Mouse (Mus musculus) forebrain, embryonic 11.5 days (tissue): ENCODE measurements around the gene 2010111I01Rik. TPM values are rescaled to one million over a fixed set of nuclear protein-coding genes. Genes with fewer than 3 reads are reported as not detected.

ENCODE experiments used
- ATAC-seq: fragments of 200-750 bp; cut with Nextera tagmentation; replicated peaks from 2 replicates; pipeline ENCODE4 v1.8.0; 2017; ENCODE audit warnings: moderate TSS enrichment; ENCODE audit not compliant: low FRiP score
- DNase-seq: peaks from one replicate; pipeline ENCODE4 v3.0.0-alpha.2; 2017; ENCODE audit warnings: low spot score
- H3K27ac ChIP-seq: fragments of 300-500 bp; sonication (generic); 2 replicates; pipeline ENCODE4 v1.5.1; 2014; ENCODE audit warnings: low read depth, low read length
- H3K27me3 ChIP-seq: fragments of 300-500 bp; sonication (generic); 2 replicates; pipeline ENCODE4 v1.6.1; 2014; ENCODE audit warnings: mild to moderate bottlenecking, low read length, mixed read lengths; ENCODE audit not compliant: control insufficient read depth, insufficient read depth
- H3K36me3 ChIP-seq: fragments of 300-500 bp; sonication (generic); 2 replicates; pipeline ENCODE4 v1.6.1; 2014; ENCODE audit warnings: mild to moderate bottlenecking, low read length, moderate library complexity, mixed read lengths; ENCODE audit not compliant: control insufficient read depth, insufficient read depth
- H3K4me1 ChIP-seq: fragments of 300-500 bp; sonication (generic); replicated peaks from 2 replicates; pipeline ENCODE4 v1.6.1; 2014; ENCODE audit warnings: low read length, mixed read lengths; ENCODE audit not compliant: control insufficient read depth, insufficient read depth
- H3K4me2 ChIP-seq: fragments of 300-500 bp; sonication (generic); 2 replicates; pipeline ENCODE4 v1.6.1; 2014; ENCODE audit warnings: low read depth, mild to moderate bottlenecking, low read length, moderate library complexity, mixed read lengths; ENCODE audit not compliant: severe bottlenecking
- H3K4me3 ChIP-seq: fragments of 300-500 bp; sonication (generic); 2 replicates; pipeline ENCODE4 v1.5.1; 2014; ENCODE audit warnings: low read depth, low read length
- H3K9ac ChIP-seq: fragments of 300-500 bp; sonication (generic); 2 replicates; pipeline ENCODE4 v1.6.1; 2014; ENCODE audit warnings: low read length
- H3K9me3 ChIP-seq: fragments of 300-500 bp; sonication (generic); 2 replicates; pipeline ENCODE4 v1.6.1; 2016; ENCODE audit warnings: low read length, mixed read lengths; ENCODE audit not compliant: control insufficient read depth
- WGBS: fragments of 180-500 bp; shearing (Covaris S2); extraction: QIAGEN DNeasy Blood & Tissue Kit; methylation state at CpG from one replicate; pipeline ENCODE4 v1.1.7; 2014; 5-methylcytosine and 5-hydroxymethylcytosine counted together
- polyA plus RNA-seq: library from polyadenylated mRNA; unstranded; fragments of >200 nt; fragmentation: Nextera tagmentation; extraction: Ambion mirVana; gene quantifications from 2 replicates; pipeline ENCODE4 v1.2.1, GENCODE M21; 2014

2010111I01Rik gene
- polyA plus RNA-seq, 1 experiment from 2014 or later = 38.9 TPM

- H3K9ac ChIP-seq = no peak overlapping the region
- DNase-seq = no peak
- no peaks in the 10 kb centered on the region for H3K36me3 ChIP-seq
- ATAC-seq = no peak
- no peaks in the 10 kb centered on the region for H3K9me3 ChIP-seq
- H3K27ac ChIP-seq = no peak overlapping the region
- no peak overlapping the region for H3K4me2 ChIP-seq
- H3K27me3 ChIP-seq = no peaks in the 10 kb centered on the region
- no peak overlapping the region for H3K4me3 ChIP-seq
- WGBS = 70% methylated on average over 3 of the region's 3 CpGs
- no peaks in the 10 kb centered on the region for H3K4me1 ChIP-seq
Observed at GRCm38 (mm10) chr13:63324311-63324710, 359.6 kb downstream of the 2010111I01Rik start.

- Histone ChIP-seq H3K4me1 (peaks cover 2% of the 10 kb centered on the region; the same call in 1 of the 2 replicates), H3K4me2 (no peak overlapping the region), H3K9me3 (no peaks in the 10 kb centered on the region), H3K27ac (no peak overlapping the region), H3K36me3 (no peaks in the 10 kb centered on the region), H3K4me3 (no peak overlapping the region), H3K27me3 (no peaks in the 10 kb centered on the region), H3K9ac (no peak overlapping the region)
- 82% methylated on average over 10 of the region's 10 CpGs for WGBS
- ATAC-seq = no peak
- no peak for DNase-seq
Observed at GRCm38 (mm10) chr13:63324978-63325848, 360.5 kb downstream of the 2010111I01Rik start.

GRCm38 (mm10) chr13:63326015-63326414 lies 361.3 kb downstream of the 2010111I01Rik start:
- no peak overlapping the region for H3K4me2 ChIP-seq
- H3K27ac ChIP-seq = no peak overlapping the region
- no peaks in the 10 kb centered on the region for H3K27me3 ChIP-seq
- no peaks in the 10 kb centered on the region for H3K9me3 ChIP-seq
- H3K9ac ChIP-seq = no peak overlapping the region
- WGBS = 85% methylated on average over 2 of the region's 2 CpGs
- H3K4me1 ChIP-seq = peaks cover 7% of the 10 kb centered on the region; the same call in 1 of the 2 replicates
- no peak for ATAC-seq
- DNase-seq = no peak
- no peaks in the 10 kb centered on the region for H3K36me3 ChIP-seq
- no peak overlapping the region for H3K4me3 ChIP-seq

GRCm38 (mm10) chr13:63330236-63330860 lies 365.7 kb downstream of the 2010111I01Rik start:
- no peak overlapping the region for H3K27ac ChIP-seq
- DNase-seq (no peak), ATAC-seq (peak; percentile 53)
- H3K36me3 ChIP-seq = no peaks in the 10 kb centered on the region
- 13% methylated on average over 9 of the region's 9 CpGs for WGBS
- no peaks in the 10 kb centered on the region; the same call in 1 of the 2 replicates for H3K27me3 ChIP-seq
- H3K9ac ChIP-seq = no peak overlapping the region; the same call in 1 of the 2 replicates
- peaks cover 10% of the 10 kb centered on the region; the same call in 1 of the 2 replicates for H3K4me1 ChIP-seq
- H3K4me2 ChIP-seq = peak overlapping the region; percentile 30; the same call in 1 of the 2 replicates
- no peaks in the 10 kb centered on the region for H3K9me3 ChIP-seq
- no peak overlapping the region for H3K4me3 ChIP-seq

GRCm38 (mm10) chr13:63331379-63331778 lies 366.7 kb downstream of the 2010111I01Rik start:
- Histone ChIP-seq H3K4me2 (no peak overlapping the region), H3K4me3 (no peak overlapping the region), H3K9ac (no peak overlapping the region), H3K4me1 (peaks cover 14% of the 10 kb centered on the region; the same call in 1 of the 2 replicates), H3K36me3 (no peaks in the 10 kb centered on the region), H3K27me3 (no peaks in the 10 kb centered on the region; the same call in 1 of the 2 replicates), H3K27ac (no peak overlapping the region), H3K9me3 (no peaks in the 10 kb centered on the region)
- DNase-seq (peak; percentile 74), ATAC-seq (no peak)
- 50% methylated on average over 4 of the region's 4 CpGs for WGBS

GRCm38 (mm10) chr13:63332576-63333300 lies 368.0 kb downstream of the 2010111I01Rik start:
- Histone ChIP-seq H3K4me2 (no peak overlapping the region), H3K36me3 (no peaks in the 10 kb centered on the region), H3K9ac (no peak overlapping the region), H3K9me3 (no peaks in the 10 kb centered on the region), H3K4me1 (peaks cover 18% of the 10 kb centered on the region; the same call in 1 of the 2 replicates), H3K27me3 (no peaks in the 10 kb centered on the region; the same call in 1 of the 2 replicates), H3K4me3 (no peak overlapping the region), H3K27ac (no peak overlapping the region)
- peak; percentile 66 for DNase-seq
- WGBS = 52% methylated on average over 4 of the region's 4 CpGs
- ATAC-seq = no peak

- Histone ChIP-seq H3K27me3 (no peaks in the 10 kb centered on the region; the same call in 1 of the 2 replicates), H3K9me3 (no peaks in the 10 kb centered on the region), H3K9ac (no peak overlapping the region), H3K36me3 (no peaks in the 10 kb centered on the region), H3K4me3 (no peak overlapping the region), H3K4me1 (peaks cover 12% of the 10 kb centered on the region; the same call in 1 of the 2 replicates), H3K27ac (no peak overlapping the region), H3K4me2 (no peak overlapping the region)
- 54% methylated on average over 4 of the region's 4 CpGs for WGBS
- ATAC-seq = no peak; the same call in 1 of the 2 replicates
- DNase-seq = peak; percentile 64
Observed at GRCm38 (mm10) chr13:63335421-63336134, 370.9 kb downstream of the 2010111I01Rik start.

GRCm38 (mm10) chr13:63336335-63336734 lies 371.6 kb downstream of the 2010111I01Rik start:
- no peak overlapping the region for H3K4me3 ChIP-seq
- H3K4me2 ChIP-seq = no peak overlapping the region
- no peaks in the 10 kb centered on the region; the same call in 1 of the 2 replicates for H3K27me3 ChIP-seq
- H3K36me3 ChIP-seq = no peaks in the 10 kb centered on the region
- H3K9ac ChIP-seq = no peak overlapping the region
- H3K9me3 ChIP-seq = no peaks in the 10 kb centered on the region
- H3K4me1 ChIP-seq = peaks cover 8% of the 10 kb centered on the region; the same call in 1 of the 2 replicates
- no peak overlapping the region for H3K27ac ChIP-seq
- ATAC-seq (peak; percentile 59), DNase-seq (no peak)
- WGBS = 24% methylated on average over 7 of the region's 7 CpGs
